Mouse (Mus musculus): ENCODE results near the gene Metrnl.

- no peak for TF ChIP-seq CTCF (conservative IDR thresholded peaks at IDR 0.05 in 1 of 2, IDR thresholded peaks at IDR 0.05 in 1 of 2; ENCODE audit: low read depth in 2 of 2, low read length in 2 of 2)
- no peak for TF ChIP-seq EP300 (IDR thresholded peaks at IDR 0.05; ENCODE audit: low read length)
- no peak for TF ChIP-seq MAFK (IDR thresholded peaks at IDR 0.05; ENCODE audit: insufficient replicate concordance, low read length)
- TF ChIP-seq POLR2A (IDR thresholded peaks at IDR 0.05; ENCODE audit: low read depth, low read length): no peak
- no peak for TF ChIP-seq POLR2AphosphoS2 (IDR thresholded peaks at IDR 0.05; ENCODE audit: low read depth, low read length)
- no peak for TF ChIP-seq ZC3H11A (IDR thresholded peaks at IDR 0.05; ENCODE audit: low read depth, low read length)
These were observed 40.1 kb downstream of the Metrnl start for GRCm38 (mm10) chr11:121741433-121741832.
